Mouse (Mus musculus) kidney, adult 2 months (tissue): ENCODE measurements around the gene Miox.

Experiments
- CTCF ChIP-seq: fragments of 200-500 bp; conservative IDR thresholded peaks from 2 replicates; pipeline ENCODE4 v1.5.1; 2011; ENCODE audit warnings: low read depth, mild to moderate bottlenecking, control low read depth, low read length, moderate library complexity, mixed read lengths; ENCODE audit not compliant: insufficient read depth, insufficient read length
- POLR2A ChIP-seq: fragments of 200-500 bp; IDR thresholded peaks from one replicate; pipeline ENCODE4 v1.6.1; 2011; ENCODE audit warnings: low read depth, low read length, control low read depth

GRCm38 (mm10) chr15:89378831-89379401 is 44.7 kb downstream of the Miox start, which contains the start of gene Odf3b:
- TF ChIP-seq CTCF (no peak), POLR2A (no peak)
